Comparison of ENCODE assay signal across 12 mouse cellular contexts in genomic region chr14:16201673-16202072, GRCm38 (mm10). TPM values are rescaled to one million over a fixed set of nuclear protein-coding genes. Genes with fewer than 3 reads are reported as not detected.
DNase-seq lines count a peak whose midpoint lies in the region; ATAC-seq and TF ChIP-seq lines count a peak whose summit lies in the region.
"Had no signal": no experiment of that assay in that cellular context is flagged by ENCODE, and none has a peak within 500 bp of the region (broad histone marks: within the 10 kb centered on the region; RNA-seq: fewer than 3 reads in every experiment).

No protein-coding gene starts in this region.

- H3K9me3 ChIP-seq in neural tube, embryonic 11.5 days (ENCODE audit: control insufficient read depth, low read length) = no peaks in the 10 kb centered on the region
- no peaks in the 10 kb centered on the region for H3K9me3 ChIP-seq in neural tube, embryonic 15.5 days (replicated peaks)
- H3K9me3 ChIP-seq in forebrain, embryonic 13.5 days (replicated peaks) = no peaks in the 10 kb centered on the region
- no peaks in the 10 kb centered on the region for H3K9me3 ChIP-seq in hindbrain, postnatal 0 days (ENCODE audit: low read length)
- H3K9me3 ChIP-seq: embryonic facial prominence, embryonic 13.5 days; limb, embryonic 12.5 days had no signal

- H3K4me3 ChIP-seq in neural tube, embryonic 11.5 days (ENCODE audit: low read depth, low read length) = no peak overlapping the region
- H3K4me3 ChIP-seq in neural tube, embryonic 15.5 days (replicated peaks) = no peak overlapping the region
- no peak overlapping the region for H3K4me3 ChIP-seq in forebrain, embryonic 13.5 days
- H3K4me3 ChIP-seq in hindbrain, postnatal 0 days (ENCODE audit: low read length) = no peak overlapping the region
- H3K4me3 ChIP-seq: embryonic facial prominence, embryonic 13.5 days; left cerebral cortex, adult 2 months; limb, embryonic 12.5 days had no signal

- no peak overlapping the region for H3K27ac ChIP-seq in neural tube, embryonic 11.5 days (ENCODE audit: low read depth, low read length)
- no peak overlapping the region for H3K27ac ChIP-seq in neural tube, embryonic 15.5 days (replicated peaks)
- H3K27ac ChIP-seq in forebrain, embryonic 13.5 days = peak overlapping the region; percentile 88
- 0 out of 2 replicates have a peak overlapping the region, but pooled peaks have one; percentile 70 for H3K27ac ChIP-seq in hindbrain, postnatal 0 days
- H3K27ac ChIP-seq: embryonic facial prominence, embryonic 13.5 days; left cerebral cortex, adult 2 months; limb, embryonic 12.5 days; liver, embryonic 14.5 days had no signal

- H3K27me3 ChIP-seq in neural tube, embryonic 11.5 days (ENCODE audit: control insufficient read depth, insufficient read depth, low read length) = no peaks in the 10 kb centered on the region
- no peaks in the 10 kb centered on the region for H3K27me3 ChIP-seq in neural tube, embryonic 15.5 days (replicated peaks)
- no peaks in the 10 kb centered on the region for H3K27me3 ChIP-seq in forebrain, embryonic 13.5 days
- no peaks in the 10 kb centered on the region for H3K27me3 ChIP-seq in hindbrain, postnatal 0 days (ENCODE audit: insufficient read depth, low read length)
- H3K27me3 ChIP-seq: embryonic facial prominence, embryonic 13.5 days; limb, embryonic 12.5 days had no signal

- 61% methylated on average over 3 of the region's 3 CpGs for WGBS in neural tube, embryonic 11.5 days
- 23% methylated on average over 3 of the region's 3 CpGs for WGBS in neural tube, embryonic 15.5 days
- whole genome bisulfite sequencing in forebrain, embryonic 13.5 days = 16% methylated on average over 3 of the region's 3 CpGs
- WGBS in hindbrain, postnatal 0 days = 15% methylated on average over 3 of the region's 3 CpGs

- no peaks in the 10 kb centered on the region for H3K4me1 ChIP-seq in neural tube, embryonic 11.5 days (ENCODE audit: control insufficient read depth, insufficient read depth, low read length)
- peaks cover 17% of the 10 kb centered on the region for H3K4me1 ChIP-seq in neural tube, embryonic 15.5 days
- H3K4me1 ChIP-seq in forebrain, embryonic 13.5 days = peaks cover 30% of the 10 kb centered on the region
- H3K4me1 ChIP-seq in hindbrain, postnatal 0 days (ENCODE audit: insufficient read depth, low read length) = 0 out of 2 replicates have a peak, but pooled peaks cover 13% of the 10 kb centered on the region

- H3K9ac ChIP-seq in neural tube, embryonic 11.5 days (ENCODE audit: low read length) = no peak overlapping the region
- H3K9ac ChIP-seq in neural tube, embryonic 15.5 days (replicated peaks) = no peak overlapping the region
- H3K9ac ChIP-seq in forebrain, embryonic 13.5 days = no peak overlapping the region
- H3K9ac ChIP-seq in hindbrain, postnatal 0 days (replicated peaks; ENCODE audit: low read length) = no peak overlapping the region
- H3K9ac ChIP-seq: embryonic facial prominence, embryonic 13.5 days; limb, embryonic 12.5 days; liver, embryonic 14.5 days had no signal

- no peak overlapping the region for H3K4me2 ChIP-seq in neural tube, embryonic 11.5 days (ENCODE audit: low read depth)
- no peak overlapping the region for H3K4me2 ChIP-seq in neural tube, embryonic 15.5 days
- H3K4me2 ChIP-seq in forebrain, embryonic 13.5 days = no peak overlapping the region
- H3K4me2 ChIP-seq in hindbrain, postnatal 0 days (ENCODE audit: low read depth, low read length) = no peak overlapping the region

- no peaks in the 10 kb centered on the region for H3K36me3 ChIP-seq in neural tube, embryonic 11.5 days (ENCODE audit: control insufficient read depth, insufficient read depth, low read length)
- no peaks in the 10 kb centered on the region for H3K36me3 ChIP-seq in neural tube, embryonic 15.5 days
- H3K36me3 ChIP-seq in forebrain, embryonic 13.5 days (ENCODE audit: poor library complexity, severe bottlenecking) = no peaks in the 10 kb centered on the region
- no peaks in the 10 kb centered on the region for H3K36me3 ChIP-seq in hindbrain, postnatal 0 days (ENCODE audit: insufficient read depth, low read length)
- H3K36me3 ChIP-seq: embryonic facial prominence, embryonic 13.5 days; limb, embryonic 12.5 days had no signal

- ATAC-seq in neural tube, embryonic 11.5 days (ENCODE audit: insufficient read depth, low FRiP score, low TSS enrichment) = peak; percentile 16; the same call in 1 of the 2 replicates
- no peak; the same call in 1 of the 2 replicates for ATAC-seq in neural tube, embryonic 15.5 days (ENCODE audit: low FRiP score)
- ATAC-seq in forebrain, embryonic 13.5 days = peak; percentile 28
- ATAC-seq in hindbrain, postnatal 0 days = no peak

- no peak for TF ChIP-seq CTCF in hindbrain, postnatal 0 days (IDR thresholded peaks at IDR 0.05; ENCODE audit: low read depth)

- no peak for DNase-seq in neural tube, embryonic 11.5 days (ENCODE audit: low spot score)
- DNase-seq in hindbrain, postnatal 0 days (ENCODE audit: low spot score) = peak; percentile 7
- DNase-seq in testis, postnatal 14 days (ENCODE audit: low spot score) = no peak
- no peak for DNase-seq in right cerebral cortex, postnatal 10 days (ENCODE audit: low spot score in 2 of 2)
- no peak for DNase-seq in adipocyte (ENCODE audit: low spot score)
- DNase-seq: thymus, postnatal 4 days had no signal

RNA-seq across cellular contexts. Expression of gene Ngly1, which starts 47.4 kb away (rescaled TPM):
- 20.1 and 21.6 TPM in 2 replicates for polyA plus RNA-seq in neural tube, embryonic 11.5 days (2014; fragmentation: Nextera tagmentation; extraction: Ambion mirVana)
- 27.1 and 32.7 TPM in 2 replicates for polyA plus RNA-seq in neural tube, embryonic 15.5 days (2015; fragmentation: Nextera tagmentation; extraction: Ambion mirVana)
- polyA plus RNA-seq in forebrain, embryonic 13.5 days (2015; fragmentation: Nextera tagmentation; extraction: Ambion mirVana) = 26.9 and 30.6 TPM in 2 replicates
- 15.3 and 24.0 TPM in 2 replicates for total RNA-seq in hindbrain, postnatal 0 days (2014; rRNA removed)
- 27.6 and 30.4 TPM in 2 replicates for polyA plus RNA-seq in hindbrain, postnatal 0 days (2015; fragmentation: Nextera tagmentation; extraction: Ambion mirVana)

RNA-seq across cellular contexts. Expression of gene Oxsm, which starts 47.9 kb away (rescaled TPM):
- polyA plus RNA-seq in neural tube, embryonic 11.5 days (2014; fragmentation: Nextera tagmentation; extraction: Ambion mirVana) = 0.90 and 0.92 TPM in 2 replicates
- 2.0 and 2.2 TPM in 2 replicates for polyA plus RNA-seq in neural tube, embryonic 15.5 days (2015; fragmentation: Nextera tagmentation; extraction: Ambion mirVana)
- 1.6 and 2.1 TPM in 2 replicates for polyA plus RNA-seq in forebrain, embryonic 13.5 days (2015; fragmentation: Nextera tagmentation; extraction: Ambion mirVana)
- total RNA-seq in hindbrain, postnatal 0 days (2014; rRNA removed) = 4.0 and 4.6 TPM in 2 replicates
- polyA plus RNA-seq in hindbrain, postnatal 0 days (2015; fragmentation: Nextera tagmentation; extraction: Ambion mirVana) = 1.4 and 1.7 TPM in 2 replicates

Comparison
In these comparisons a context has a peak if more than half of its experiments do, and no peak if none do; other contexts are left out.
1. ATAC-seq: peak in neural tube, embryonic 11.5 days (single experiment) and forebrain, embryonic 13.5 days (single experiment); none in neural tube, embryonic 15.5 days (single experiment) and hindbrain, postnatal 0 days (single experiment).
2. H3K27ac ChIP-seq: peak in forebrain, embryonic 13.5 days (single experiment) and hindbrain, postnatal 0 days (single experiment); none in neural tube, embryonic 11.5 days (single experiment) and neural tube, embryonic 15.5 days (single experiment).